Mouse (Mus musculus) left cerebral cortex, adult 2 months (tissue): ENCODE data around the gene Tbxa2r. TPM values are rescaled to one million over a fixed set of nuclear protein-coding genes. Genes with fewer than 3 reads are reported as not detected.

Experiments
- DNase-seq, 2 experiments: peaks; one replicate each; pipeline ENCODE4 v3.0.0; 2021 to 2022; ENCODE audit warnings: low spot score in 2 of 2, mixed read lengths in 1 of 2; ENCODE audit errors: extremely low spot score in 1 of 2
- H3K27ac ChIP-seq: fragments of 200-600 bp; 2 replicates; pipeline ENCODE4 v1.8.1; 2022
- H3K4me3 ChIP-seq: fragments of 200-600 bp; 2 replicates; pipeline ENCODE4 v1.8.1; 2022
- CTCF ChIP-seq: fragments of 200-600 bp; IDR thresholded peaks from 2 replicates; pipeline ENCODE4 v1.8.1; 2022; ENCODE audit warnings: antibody characterized with exemption, mild to moderate bottlenecking, moderate library complexity
- intact Hi-C: fragments of 180-260 bp; cut with DNase I; formaldehyde crosslinking; loops from one replicate; pipeline ENCODE4 v1.15.1; 2025
- total RNA-seq, 2 experiments: library from RNA; stranded (reverse); gene quantifications; 2 replicates each; pipeline ENCODE4 v1.2.3; 2021

The Tbxa2r gene
- total RNA-seq, 2 experiments from 2014 or later: 0.70 to 0.82 TPM

DNA sequence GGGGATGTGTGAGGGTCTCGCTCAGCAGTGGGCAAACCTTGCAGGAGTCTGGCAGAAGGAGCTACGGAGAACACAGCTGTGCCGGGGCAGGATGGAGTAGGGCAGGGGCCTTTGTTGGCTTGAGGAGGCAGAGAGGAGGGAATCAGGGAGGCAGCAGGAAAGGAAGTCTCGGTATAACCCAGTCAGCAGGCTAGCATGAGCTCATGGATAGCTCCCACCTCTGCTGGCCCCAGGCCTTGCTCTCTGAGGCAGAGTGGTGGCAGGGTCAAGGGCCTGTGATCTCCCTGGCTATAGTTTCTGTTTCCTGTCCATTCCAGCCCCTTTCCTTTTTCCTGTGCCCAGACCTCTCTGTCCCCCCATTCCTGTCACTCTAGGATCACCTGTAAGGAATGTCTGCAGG lies 26.2 kb upstream of the Tbxa2r start:
- Histone ChIP-seq H3K4me3 (peak overlapping the region; percentile 41), H3K27ac (peak overlapping the region; percentile 94)
- TF ChIP-seq CTCF: no peak
- intact Hi-C loops: no loop called here
- no peak for DNase-seq

DNA sequence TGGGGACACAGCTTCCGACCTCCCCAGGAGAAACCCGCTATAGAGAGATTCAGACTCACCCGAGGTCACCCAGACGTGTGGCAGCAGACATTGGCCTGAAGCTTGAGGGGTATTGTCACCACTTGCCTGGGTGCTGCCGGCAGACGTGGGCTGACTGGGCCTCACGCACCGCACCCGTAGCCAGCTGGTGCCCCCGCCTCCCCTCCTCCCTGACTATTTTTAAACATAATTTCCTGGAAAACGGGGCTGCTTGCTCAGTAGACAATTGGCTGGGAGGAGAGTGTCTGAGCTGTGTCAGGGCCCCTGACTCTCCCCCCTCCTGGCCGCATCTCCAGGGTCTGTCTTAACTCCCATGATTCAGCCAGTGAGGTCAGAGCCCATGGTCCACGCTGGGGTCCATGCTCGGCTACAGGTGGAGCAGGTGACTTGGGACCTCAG lies 25.7 kb upstream of the Tbxa2r start:
- intact Hi-C loops: no loop called here
- peak overlapping the region; percentile 94 for H3K27ac ChIP-seq
- peak; percentile 72 to 76 for DNase-seq
- peak overlapping the region; percentile 41 for H3K4me3 ChIP-seq
- no peak for TF ChIP-seq CTCF

DNA sequence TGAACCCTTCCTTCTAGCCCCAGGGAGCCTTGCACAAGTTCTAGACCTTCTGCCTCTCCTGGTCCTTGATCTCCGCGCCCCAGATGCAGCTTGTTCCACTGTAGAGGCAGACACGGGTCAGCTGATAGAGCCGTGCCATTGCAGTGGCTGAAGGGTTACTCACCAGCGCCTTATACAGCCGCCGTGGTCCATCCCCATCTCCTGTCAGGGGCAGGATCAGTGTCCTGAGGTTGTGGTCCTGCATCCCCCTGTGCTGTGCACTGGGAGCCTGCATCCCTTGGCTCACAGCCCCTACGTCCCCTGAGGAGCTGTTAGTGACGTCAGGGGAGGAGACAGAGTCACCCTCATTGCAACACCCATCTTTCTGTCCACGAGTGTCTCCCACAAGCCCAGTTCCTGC lies 25.3 kb upstream of the Tbxa2r start:
- DNase-seq: no peak
- intact Hi-C loops: no loop called here
- TF ChIP-seq CTCF: no peak
- H3K4me3 ChIP-seq: peak overlapping the region; percentile 41
- H3K27ac ChIP-seq: peak overlapping the region; percentile 94

DNA sequence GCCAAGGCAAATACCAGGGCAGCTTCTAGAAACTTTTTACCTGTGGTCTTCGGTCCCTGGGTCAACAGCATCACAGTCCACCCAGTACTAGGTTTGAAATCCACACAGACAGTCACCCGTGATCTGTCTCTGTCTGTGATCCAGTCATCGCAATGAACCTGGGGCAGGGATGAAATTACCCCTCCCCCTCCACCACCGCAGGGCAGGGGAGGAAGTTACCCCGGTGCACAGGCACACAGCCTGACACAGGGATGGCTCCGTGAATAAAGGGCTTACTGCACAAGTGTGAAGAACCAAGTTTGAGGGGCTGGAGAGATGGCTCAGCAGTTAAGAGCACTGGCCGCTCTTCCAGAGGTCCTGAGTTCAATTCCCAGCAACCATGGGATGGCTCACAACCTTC lies 24.8 kb upstream of the Tbxa2r start:
- no peak for DNase-seq
- no peak overlapping the region for H3K4me3 ChIP-seq
- TF ChIP-seq CTCF: no peak
- intact Hi-C loops: no loop called here
- peak overlapping the region; percentile 94 for H3K27ac ChIP-seq

DNA sequence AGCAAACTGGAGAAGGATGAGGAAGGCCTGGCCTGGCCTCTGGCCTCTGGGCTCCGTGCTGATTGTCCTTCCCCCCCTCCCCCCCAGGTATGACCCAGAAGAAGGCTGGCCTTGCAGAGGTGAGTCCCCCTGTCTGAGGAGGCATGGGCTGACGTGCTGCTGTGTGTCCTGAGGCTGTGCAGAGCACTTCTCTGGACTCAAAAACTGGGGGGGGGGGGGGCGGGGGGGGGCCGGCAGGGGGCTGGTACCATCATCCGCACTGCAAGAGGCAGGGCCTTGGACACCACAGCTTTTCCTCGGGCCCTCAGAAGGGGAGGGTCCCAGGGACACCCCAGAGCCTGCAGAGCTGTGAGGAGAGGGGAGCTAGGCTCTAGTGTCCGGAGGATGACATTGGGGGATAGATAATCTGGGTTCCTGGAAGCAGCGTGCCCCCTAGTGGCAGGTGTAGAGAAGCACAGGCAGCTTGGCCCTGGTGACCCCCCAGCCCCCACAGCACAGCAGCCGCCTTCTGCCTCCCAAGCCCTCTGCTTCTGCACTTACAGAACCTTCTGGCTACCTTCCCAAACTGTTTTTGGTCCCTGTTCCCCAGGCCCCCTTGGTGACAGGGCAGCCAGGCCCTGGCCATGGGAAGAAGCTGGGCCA lies 23.8 kb upstream of the Tbxa2r start:
- intact Hi-C loops: loop anchor here (1.0 kb wide), 1 partner anchor 15 kb away; no protein-coding TSS in a partner anchor
- peak in 1 of 2 experiments; percentile 58 for DNase-seq
- peak; percentile 90 for TF ChIP-seq CTCF
- Histone ChIP-seq H3K4me3 (peak overlapping the region; percentile 13; the same call in 1 of the 2 replicates), H3K27ac (peak overlapping the region; percentile 94)

DNA sequence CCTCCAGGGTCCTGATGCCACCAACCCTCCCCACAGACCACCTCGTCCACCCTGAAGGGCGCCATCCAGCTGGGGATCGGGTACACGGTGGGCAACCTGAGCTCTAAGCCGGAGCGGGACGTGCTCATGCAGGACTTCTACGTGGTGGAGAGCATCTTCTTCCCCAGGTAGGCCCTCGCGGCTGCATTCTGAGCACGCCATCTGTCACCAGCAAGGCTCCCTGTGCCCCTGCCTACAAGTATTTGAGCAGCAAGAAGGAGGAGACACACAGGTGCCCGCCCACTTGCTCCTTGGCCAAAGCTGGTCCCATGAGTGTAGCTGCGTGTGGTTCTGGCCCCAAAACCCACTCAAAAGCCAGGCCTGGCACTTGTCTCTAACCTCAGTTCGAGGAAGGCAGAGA lies 22.9 kb upstream of the Tbxa2r start:
- intact Hi-C loops: loop anchor here (1.0 kb wide), 1 partner anchor 16 kb away; no protein-coding TSS in a partner anchor
- no peak for TF ChIP-seq CTCF
- Histone ChIP-seq H3K4me3 (no peak overlapping the region), H3K27ac (peak overlapping the region; percentile 81)
- DNase-seq: no peak

DNA sequence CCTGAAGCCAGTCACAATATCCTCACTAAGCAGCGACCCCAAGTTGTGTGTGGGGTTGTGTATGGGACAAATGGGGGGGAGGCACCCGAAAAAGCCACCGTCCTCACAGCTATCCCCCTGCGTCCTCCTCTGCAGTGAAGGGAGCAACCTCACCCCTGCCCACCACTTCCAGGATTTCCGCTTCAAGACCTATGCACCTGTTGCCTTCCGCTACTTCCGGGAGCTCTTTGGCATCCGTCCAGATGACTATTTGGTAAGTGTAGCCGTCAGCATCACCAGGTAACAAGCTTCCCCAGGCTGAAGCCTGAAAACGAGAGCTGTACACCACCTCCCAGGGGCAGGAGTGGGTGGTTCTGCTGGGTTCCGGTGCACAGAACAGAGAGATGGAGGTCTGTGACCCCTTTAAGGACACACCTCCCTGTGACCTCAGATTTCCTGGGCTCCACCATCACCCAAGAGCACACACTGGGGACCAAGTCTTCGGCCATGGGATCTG lies 22.3 kb upstream of the Tbxa2r start:
- Histone ChIP-seq H3K4me3 (no peak overlapping the region), H3K27ac (peak overlapping the region; percentile 81)
- no peak for TF ChIP-seq CTCF
- intact Hi-C loops: no loop called here
- DNase-seq: no peak

DNA sequence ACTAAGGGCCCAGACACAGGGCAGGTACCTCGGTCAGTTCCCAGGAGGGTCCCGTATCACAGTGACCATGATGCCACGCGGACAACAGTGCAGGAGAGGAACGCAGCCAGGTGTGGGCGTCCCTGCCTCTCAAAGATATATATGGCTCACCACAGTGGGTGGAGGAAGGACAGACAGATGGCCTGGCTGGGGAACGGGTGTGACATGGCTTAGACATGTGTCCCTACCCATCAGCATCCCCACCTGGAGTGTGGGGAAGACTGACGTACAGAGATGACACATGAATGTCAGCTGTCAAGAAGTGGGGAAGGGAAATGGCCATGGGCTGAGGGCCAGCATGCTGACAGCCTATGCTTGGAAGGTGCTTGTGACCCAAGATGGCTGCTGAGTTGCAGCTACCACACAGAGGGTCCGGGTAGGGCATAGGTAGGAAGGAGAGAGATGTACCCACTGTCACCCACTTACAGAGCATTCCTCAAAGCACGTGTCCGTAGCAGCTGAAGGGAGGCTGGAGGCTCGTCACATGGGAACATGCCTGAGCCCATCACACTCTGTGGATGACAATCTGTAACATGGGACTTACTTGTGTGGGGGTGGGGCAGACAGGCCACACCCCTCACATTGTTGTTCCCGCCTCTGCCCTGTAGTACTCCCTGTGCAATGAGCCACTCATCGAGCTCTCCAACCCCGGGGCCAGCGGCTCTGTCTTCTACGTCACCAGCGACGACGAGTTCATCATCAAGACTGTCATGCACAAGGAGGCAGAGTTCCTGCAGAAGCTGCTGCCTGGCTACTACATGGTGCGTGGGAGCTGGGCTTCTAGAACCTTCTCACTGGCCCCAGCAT lies 21.5 kb upstream of the Tbxa2r start:
- peak overlapping the region; percentile 81 for H3K27ac ChIP-seq

DNA sequence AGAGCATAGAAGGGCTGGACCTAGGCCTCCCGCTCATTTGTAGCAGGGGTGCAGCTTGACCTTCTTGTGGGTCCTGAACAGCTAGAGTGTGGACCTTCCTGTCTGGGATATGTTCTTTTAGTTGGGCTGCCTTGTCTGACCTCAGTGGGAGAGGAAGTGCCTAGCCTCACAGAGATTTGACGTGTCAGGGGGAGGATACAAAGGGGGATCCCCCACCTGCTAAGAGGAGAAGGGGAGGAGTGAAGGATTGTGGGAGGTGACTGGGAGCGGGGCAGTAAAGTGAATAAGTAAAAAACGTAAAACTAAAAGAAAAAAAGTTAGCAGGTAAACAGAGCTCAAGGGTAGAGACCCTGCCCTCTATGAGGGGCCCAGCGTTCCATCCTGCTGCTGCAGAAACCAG lies 19.0 kb upstream of the Tbxa2r start:
- TF ChIP-seq CTCF: no peak
- H3K27ac ChIP-seq: no peak overlapping the region
- intact Hi-C loops: no loop called here
- H3K4me3 ChIP-seq: no peak overlapping the region
- DNase-seq: no peak

More for the DNA sequence above, 21.5 kb upstream of the Tbxa2r start:
- intact Hi-C loops: no loop called here
- peak in 1 of 2 experiments; percentile 67 for DNase-seq
- H3K4me3 ChIP-seq: no peak overlapping the region
- TF ChIP-seq CTCF: no peak

DNA sequence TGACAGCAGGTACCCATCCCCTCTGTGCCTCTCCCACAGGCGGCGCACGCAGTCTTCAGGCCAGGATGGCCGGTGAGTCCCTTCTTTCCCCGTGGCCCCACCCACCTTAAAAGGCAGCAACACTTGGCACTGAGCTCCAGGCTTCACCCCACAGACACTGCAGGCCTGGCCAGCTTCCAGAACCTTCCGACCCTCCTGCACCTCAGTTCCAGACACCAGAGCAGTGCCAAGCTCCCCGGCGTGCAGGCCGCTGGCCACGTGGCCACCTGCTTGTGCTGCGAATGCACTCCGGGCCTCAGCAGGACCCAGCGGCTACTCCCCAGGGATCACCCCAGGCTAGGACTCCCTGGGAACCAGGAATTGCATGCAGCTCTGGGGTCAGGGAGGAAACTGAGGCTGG lies 14.9 kb upstream of the Tbxa2r start:
- no peak for DNase-seq
- H3K27ac ChIP-seq: no peak overlapping the region

DNA sequence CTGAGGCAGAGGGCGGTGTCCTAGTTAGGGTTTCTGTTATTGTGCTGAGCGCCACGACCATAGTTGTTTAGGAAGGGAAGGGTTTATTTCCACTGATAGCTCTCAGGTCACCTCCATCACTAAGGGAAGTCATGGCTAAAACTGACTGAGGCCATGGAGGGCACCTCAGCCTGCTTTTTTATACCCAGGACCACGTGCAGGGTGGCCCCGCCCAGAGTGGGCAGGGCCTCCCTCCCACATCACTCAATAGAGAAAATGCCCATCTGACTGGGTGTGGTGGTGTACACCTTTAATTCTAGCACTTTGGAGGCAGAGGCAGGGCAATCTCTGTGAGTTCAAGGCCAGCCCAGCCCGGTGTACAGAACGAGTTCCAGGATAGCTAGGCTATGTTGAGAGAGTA lies 14.3 kb upstream of the Tbxa2r start:
- no peak overlapping the region for H3K4me3 ChIP-seq
- no peak overlapping the region for H3K27ac ChIP-seq
- no peak for DNase-seq
- intact Hi-C loops: no loop called here
- TF ChIP-seq CTCF: no peak

More for the DNA sequence above, 14.9 kb upstream of the Tbxa2r start:
- intact Hi-C loops: no loop called here
- no peak for TF ChIP-seq CTCF
- no peak overlapping the region for H3K4me3 ChIP-seq

DNA sequence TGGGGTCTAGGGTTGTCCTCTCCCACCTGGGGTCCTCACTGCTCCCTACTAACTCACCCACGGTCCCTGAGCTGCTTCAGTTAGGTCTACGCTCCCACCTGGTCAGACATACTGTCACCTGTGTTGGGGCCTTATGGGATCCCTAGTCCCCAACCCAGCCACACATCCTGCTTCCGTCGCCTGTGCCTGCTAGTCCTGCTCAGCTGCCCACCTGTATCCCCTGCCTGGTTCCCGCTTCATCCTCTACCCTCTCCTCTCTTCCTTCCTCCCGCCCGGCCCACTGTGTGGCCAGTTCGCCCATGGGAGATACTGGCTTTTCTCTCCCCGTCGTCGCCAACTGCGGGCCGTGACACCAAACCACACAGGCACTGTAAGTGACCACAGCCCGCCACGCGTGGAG lies 12.9 kb upstream of the Tbxa2r start:
- intact Hi-C loops: no loop called here
- no peak for TF ChIP-seq CTCF

More for the DNA sequence above, 12.9 kb upstream of the Tbxa2r start:
- DNase-seq: no peak
- Histone ChIP-seq H3K27ac (no peak overlapping the region), H3K4me3 (no peak overlapping the region)
